Mouse (Mus musculus): ENCODE results near the gene Vat1. TPM values are rescaled to one million over a fixed set of nuclear protein-coding genes. Genes with fewer than 3 reads are reported as not detected.
"Not testable (repeated sequence)": the region's sequence is repeated elsewhere in the genome, so short reads cannot be mapped to it uniquely, and the experiment has no call there.

Vat1 gene
- total and polyA plus RNA-seq, 3 experiments, result 14.9 to 49.4 (median 29.9) TPM

GRCm38 (mm10) chr11:101474298-101474697, 8.3 kb upstream of the Vat1 start:
- Histone ChIP-seq H3K79me2 (replicated peaks; ENCODE audit: control insufficient read depth, extremely low read depth, insufficient read depth, poor library complexity, severe bottlenecking) (no peaks in the 10 kb centered on the region), H3K27ac (ENCODE audit: insufficient read depth, low read depth) (no peak overlapping the region), H3K36me3 (replicated peaks in 1 of 2; ENCODE audit: control insufficient read depth in 1 of 2, insufficient read depth in 1 of 2, low read length in 1 of 2) (no peaks in the 10 kb centered on the region), H3K4me1 (ENCODE audit: control insufficient read depth in 1 of 2, insufficient read depth in 2 of 2) (peaks cover 11 to 22% of the 10 kb centered on the region in 2 experiments), H3K4me2 (ENCODE audit: insufficient read depth, low read depth, poor library complexity, severe bottlenecking) (no peak overlapping the region), H3K9me3 (replicated peaks; ENCODE audit: low read length) (no peaks in the 10 kb centered on the region), H3K4me3 (replicated peaks in 1 of 3; ENCODE audit: low read depth in 2 of 3, low read length in 2 of 3, poor library complexity in 1 of 3) (no peak overlapping the region), H3K27me3 (replicated peaks) (peaks cover 10% of the 10 kb centered on the region), H3K9ac (ENCODE audit: insufficient read depth, low read depth) (no peak overlapping the region)
- dilution Hi-C loops (cut with MboI; ENCODE audit: extremely low pct_ligation_motif_present, extremely low pct_unique_long_range_greater_than_20kb, low sequenced_read_pairs) (no loop called here), in situ Hi-C loops (cut with MboI; ENCODE audit: low pct_ligation_motif_present, low pct_unique_long_range_greater_than_20kb, low sequenced_read_pairs) (no loop called here)
- DNase-seq (ENCODE audit: extremely low read depth), result no peak
- TF ChIP-seq JUN (IDR thresholded peaks at IDR 0.05; ENCODE audit: insufficient read depth, low read depth, low read length) (no peak), NELFE (IDR thresholded peaks at IDR 0.05; ENCODE audit: low read depth, low read length) (no peak), MAFK (IDR thresholded peaks at IDR 0.05; ENCODE audit: insufficient replicate concordance, low read length) (no peak), MAX (IDR thresholded peaks at IDR 0.05; ENCODE audit: low read length) (no peak), HCFC1 (IDR thresholded peaks at IDR 0.05; ENCODE audit: low read depth, low read length) (no peak), POLR2A (IDR thresholded peaks at IDR 0.05; ENCODE audit: low read depth, low read length) (no peak), CTCF (conservative IDR thresholded peaks at IDR 0.05 in 1 of 2, IDR thresholded peaks at IDR 0.05 in 1 of 2; ENCODE audit: low read depth in 2 of 2, low read length in 2 of 2) (no peak), JUND (conservative IDR thresholded peaks at IDR 0.05; ENCODE audit: low read depth, low read length) (no peak), USF1 (IDR thresholded peaks at IDR 0.05; ENCODE audit: low read depth, low read length) (no peak), ETS1 (conservative IDR thresholded peaks at IDR 0.05; ENCODE audit: low read depth, low read length) (no peak), SMC3 (IDR thresholded peaks at IDR 0.05; ENCODE audit: low read depth, low read length) (no peak), ZNF384 (IDR thresholded peaks at IDR 0.05; ENCODE audit: low read depth, low read length) (no peak)

GRCm38 (mm10) chr11:101473686-101474085, 7.7 kb upstream of the Vat1 start:
- dilution Hi-C loops (cut with MboI; ENCODE audit: extremely low pct_ligation_motif_present, extremely low pct_unique_long_range_greater_than_20kb, low sequenced_read_pairs); DNase-seq (ENCODE audit: extremely low read depth); H3K36me3 ChIP-seq (replicated peaks in 1 of 2; ENCODE audit: control insufficient read depth in 1 of 2, insufficient read depth in 1 of 2, low read length in 1 of 2); H3K27ac ChIP-seq (ENCODE audit: insufficient read depth, low read depth); H3K9me3 ChIP-seq (replicated peaks; ENCODE audit: low read length); H3K79me2 ChIP-seq (replicated peaks; ENCODE audit: control insufficient read depth, extremely low read depth, insufficient read depth, poor library complexity, severe bottlenecking); in situ Hi-C loops (cut with MboI; ENCODE audit: low pct_ligation_motif_present, low pct_unique_long_range_greater_than_20kb, low sequenced_read_pairs); H3K9ac ChIP-seq (ENCODE audit: insufficient read depth, low read depth); H3K4me3 ChIP-seq (replicated peaks in 1 of 3; ENCODE audit: low read depth in 2 of 3, low read length in 2 of 3, poor library complexity in 1 of 3); H3K4me2 ChIP-seq (ENCODE audit: insufficient read depth, low read depth, poor library complexity, severe bottlenecking): not testable (repeated sequence)
- H3K27me3 ChIP-seq (replicated peaks), result peaks cover 14% of the 10 kb centered on the region
- H3K4me1 ChIP-seq (ENCODE audit: control insufficient read depth in 1 of 2, insufficient read depth in 2 of 2), result peaks cover 6 to 25% of the 10 kb centered on the region in 2 experiments
- TF ChIP-seq IRF4 (IDR thresholded peaks at IDR 0.05; ENCODE audit: low read depth, low read length), result 0 out of 2 replicates have a peak, but pooled peaks have one; percentile 46
- peak; percentile 47; the same call in 1 of the 2 replicates for TF ChIP-seq EP300 (IDR thresholded peaks at IDR 0.05; ENCODE audit: low read length)
- TF ChIP-seq ZNF384 (IDR thresholded peaks at IDR 0.05; ENCODE audit: low read depth, low read length), result peak; percentile 88

- H3K79me2 ChIP-seq (replicated peaks; ENCODE audit: control insufficient read depth, extremely low read depth, insufficient read depth, poor library complexity, severe bottlenecking), result no peaks in the 10 kb centered on the region
- no peak for DNase-seq (ENCODE audit: extremely low read depth)
- no peak for TF ChIP-seq MEF2A (IDR thresholded peaks at IDR 0.05; ENCODE audit: borderline replicate concordance, low read depth, low read length)
- TF ChIP-seq ZNF384 (IDR thresholded peaks at IDR 0.05; ENCODE audit: low read depth, low read length), result no peak
- TF ChIP-seq ETS1 (conservative IDR thresholded peaks at IDR 0.05; ENCODE audit: low read depth, low read length), result no peak
- TF ChIP-seq CHD1 (IDR thresholded peaks at IDR 0.05; ENCODE audit: low read depth, low read length), result no peak
- TF ChIP-seq BHLHE40 (IDR thresholded peaks at IDR 0.05; ENCODE audit: low read depth, low read length), result no peak
- no peak for TF ChIP-seq TCF12 (IDR thresholded peaks at IDR 0.05; ENCODE audit: low read depth, low read length)
- no peak for TF ChIP-seq KAT2A (IDR thresholded peaks at IDR 0.05; ENCODE audit: insufficient replicate concordance, low read length)
- TF ChIP-seq POLR2A (IDR thresholded peaks at IDR 0.05; ENCODE audit: low read depth, low read length), result no peak
- no peak for TF ChIP-seq RAD21 (IDR thresholded peaks at IDR 0.05; ENCODE audit: low read depth, low read length)
- TF ChIP-seq MAX (IDR thresholded peaks at IDR 0.05; ENCODE audit: low read length), result no peak
- no peak for TF ChIP-seq TBP (conservative IDR thresholded peaks at IDR 0.05; ENCODE audit: low read depth, low read length)
- H3K36me3 ChIP-seq (replicated peaks in 1 of 2; ENCODE audit: control insufficient read depth in 1 of 2, insufficient read depth in 1 of 2, low read length in 1 of 2), result no peaks in the 10 kb centered on the region
- H3K27me3 ChIP-seq (replicated peaks), result peaks cover 23% of the 10 kb centered on the region
- in situ Hi-C loops (cut with MboI; ENCODE audit: low pct_ligation_motif_present, low pct_unique_long_range_greater_than_20kb, low sequenced_read_pairs) (no loop called here), dilution Hi-C loops (cut with MboI; ENCODE audit: extremely low pct_ligation_motif_present, extremely low pct_unique_long_range_greater_than_20kb, low sequenced_read_pairs) (no loop called here)
- H3K4me3 ChIP-seq (replicated peaks in 1 of 3; ENCODE audit: low read depth in 2 of 3, low read length in 2 of 3, poor library complexity in 1 of 3), result no peak overlapping the region
- no peaks in the 10 kb centered on the region for H3K9me3 ChIP-seq (replicated peaks; ENCODE audit: low read length)
- H3K9ac ChIP-seq (ENCODE audit: insufficient read depth, low read depth), result no peak overlapping the region
- no peak overlapping the region for H3K4me2 ChIP-seq (ENCODE audit: insufficient read depth, low read depth, poor library complexity, severe bottlenecking)
- H3K4me1 ChIP-seq (ENCODE audit: control insufficient read depth in 1 of 2, insufficient read depth in 2 of 2), result peaks cover 6 to 35% of the 10 kb centered on the region in 2 experiments
- H3K27ac ChIP-seq (ENCODE audit: insufficient read depth, low read depth), result no peak overlapping the region
Observed at GRCm38 (mm10) chr11:101472336-101472735, 6.3 kb upstream of the Vat1 start.
